Mouse (Mus musculus) monocyte, adult 5-6 weeks (primary cell): Measurements from ENCODE around the gene Ece1. TPM values are rescaled to one million over a fixed set of nuclear protein-coding genes. Genes with fewer than 3 reads are reported as not detected.
"Not testable (repeated sequence)": the region's sequence is repeated elsewhere in the genome, so short reads cannot be mapped to it uniquely, and the experiment has no call there.

Experiments used
- ATAC-seq: fragments of 153-309, 156-312 bp; replicated peaks from 2 replicates; pipeline ENCODE4 v1.8.0; 2017; ENCODE audit warnings: mild to moderate bottlenecking; ENCODE audit not compliant: low TSS enrichment, insufficient number of reproducible peaks, severe bottlenecking, poor library complexity, low FRiP score
- total RNA-seq: library from RNA; stranded (forward); fragments of 200-1000, 200-491, 200-594 nt; gene quantifications from 3 replicates; pipeline ENCODE4 v1.2.3, GENCODE M21; 2017

The Ece1 gene
- total RNA-seq, 1 experiment from 2014 or later: 7.1 TPM

DNA sequence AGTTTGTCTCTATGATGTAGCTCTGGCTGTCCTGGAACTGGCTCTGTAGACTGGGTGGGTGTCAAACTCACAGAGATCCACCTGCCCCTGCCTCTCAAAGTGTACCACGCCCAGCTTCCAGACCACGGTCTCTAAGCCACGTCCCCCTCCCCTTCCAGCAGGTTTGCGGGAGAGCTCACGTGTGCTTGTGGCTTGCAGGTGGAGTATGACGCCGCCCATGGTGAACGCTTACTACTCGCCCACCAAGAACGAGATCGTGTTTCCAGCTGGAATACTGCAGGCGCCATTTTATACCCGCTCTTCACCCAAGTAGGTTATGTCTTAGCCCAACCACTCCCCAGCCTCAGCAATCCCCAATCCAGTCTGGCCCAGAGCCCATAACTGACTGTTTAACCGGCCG is 94.2 kb downstream of the Ece1 start:
- ATAC-seq: no peak

DNA sequence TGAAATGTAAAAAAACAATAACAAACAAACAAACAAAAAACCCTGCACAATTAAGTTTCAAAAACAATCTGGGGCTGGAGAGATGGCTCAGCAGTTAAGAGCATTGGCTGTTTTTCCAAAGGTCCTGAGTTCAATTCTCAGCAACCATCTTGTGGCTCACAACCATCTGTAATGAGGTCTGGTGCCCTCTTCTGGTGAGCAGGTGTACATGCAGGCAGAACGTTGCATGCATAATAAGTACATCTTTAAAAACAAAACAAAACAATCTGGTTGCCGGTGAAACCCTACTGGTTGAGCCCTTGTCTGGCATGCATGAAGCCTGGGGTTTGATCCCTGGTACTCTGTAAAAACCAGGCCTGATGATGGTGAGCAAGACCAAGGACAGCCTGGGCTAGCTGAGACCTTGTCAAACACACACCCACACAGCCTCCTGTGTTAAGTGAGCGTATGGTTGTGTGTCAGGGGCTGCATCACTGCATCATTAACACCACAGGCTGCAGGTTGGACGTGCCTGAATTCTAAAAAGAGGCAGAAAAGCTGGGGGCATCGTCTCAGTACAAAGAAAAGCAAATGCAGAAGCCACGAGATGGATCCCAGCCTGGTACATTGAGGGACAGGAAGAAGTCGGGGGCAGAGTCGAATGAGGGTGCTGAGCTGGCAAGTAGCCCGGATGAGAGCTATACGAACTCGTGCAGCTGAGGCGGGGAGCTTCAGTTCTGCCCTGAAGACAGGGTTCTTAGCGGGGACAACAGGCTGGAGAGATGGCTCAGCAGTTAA is 98.0 kb downstream of the Ece1 start:
- no peak for ATAC-seq

DNA sequence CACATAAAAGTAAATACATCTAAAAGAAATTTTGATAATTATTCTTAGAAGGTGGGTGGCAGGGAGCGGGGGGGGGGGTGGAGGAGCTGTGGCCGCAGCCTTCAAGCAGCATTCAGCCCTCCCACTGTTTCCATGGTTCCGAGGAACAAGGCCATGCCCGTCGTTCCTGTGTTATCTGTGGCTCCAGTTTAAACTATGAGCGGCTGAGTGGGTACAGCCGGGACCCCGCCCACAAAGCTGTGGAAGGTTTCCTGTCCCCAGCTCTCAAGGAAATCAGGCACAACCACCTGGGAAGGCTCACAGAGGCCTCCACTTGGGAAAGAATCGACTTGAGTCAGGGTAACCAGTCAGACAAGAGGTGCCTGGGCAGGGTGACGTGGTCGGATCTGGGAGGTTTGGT is 98.7 kb downstream of the Ece1 start:
- no peak for ATAC-seq

DNA sequence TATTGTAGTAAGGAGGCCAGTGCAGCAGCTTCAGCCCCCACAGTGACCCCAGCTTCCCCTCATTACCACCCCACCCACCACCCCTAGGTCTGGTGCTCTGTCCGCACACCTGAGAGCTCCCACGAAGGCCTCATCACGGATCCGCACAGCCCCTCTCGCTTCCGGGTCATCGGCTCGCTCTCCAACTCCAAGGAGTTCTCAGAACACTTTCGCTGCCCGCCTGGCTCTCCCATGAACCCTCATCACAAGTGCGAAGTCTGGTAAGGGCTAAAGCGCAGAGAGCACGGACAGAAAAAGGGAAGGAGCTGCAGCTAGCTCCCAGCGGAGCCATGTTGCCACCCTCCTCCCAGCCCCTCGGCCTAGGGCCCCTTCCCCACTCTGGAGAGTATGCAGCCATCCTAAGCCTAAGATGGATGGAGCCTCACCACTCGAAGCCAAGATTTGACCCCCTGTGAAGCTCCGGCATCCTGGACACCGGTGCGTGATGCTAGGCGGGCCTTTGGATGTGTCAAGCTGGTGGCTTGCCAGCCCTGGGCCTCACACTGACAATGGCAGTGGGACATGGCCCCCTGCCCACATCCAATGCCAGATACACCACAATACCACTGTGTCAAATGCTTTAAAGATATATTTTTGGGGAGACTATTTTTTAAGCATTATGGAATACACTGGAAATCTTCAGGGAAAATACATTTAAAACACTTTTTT is 100.8 kb downstream of the Ece1 start:
- no peak for ATAC-seq

- no peak for ATAC-seq
Observed at GRCm38 (mm10) chr4:137963431-137963830, 101.4 kb downstream of the Ece1 start.

- ATAC-seq: 0 out of 2 replicates have a peak, but pooled peaks have one; percentile 44
Observed at GRCm38 (mm10) chr4:137963881-137964584, 102.0 kb downstream of the Ece1 start.

DNA sequence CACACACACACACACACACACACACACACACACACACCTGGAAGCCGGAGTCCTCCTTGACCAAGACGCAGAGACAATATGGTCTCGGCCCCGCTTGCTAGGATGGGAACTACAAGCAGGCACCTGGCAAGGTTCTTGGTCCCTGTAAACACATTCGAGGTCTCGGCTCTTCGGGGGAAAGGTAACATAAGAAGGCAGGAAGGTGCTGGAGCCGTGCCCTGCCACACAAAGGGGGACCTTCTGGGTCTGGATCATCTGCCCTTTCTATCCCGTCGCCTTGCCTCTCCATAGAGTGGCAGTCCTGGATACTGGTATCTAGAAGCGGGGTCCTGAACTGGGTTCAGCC is 102.5 kb downstream of the Ece1 start:
- no peak for ATAC-seq

DNA sequence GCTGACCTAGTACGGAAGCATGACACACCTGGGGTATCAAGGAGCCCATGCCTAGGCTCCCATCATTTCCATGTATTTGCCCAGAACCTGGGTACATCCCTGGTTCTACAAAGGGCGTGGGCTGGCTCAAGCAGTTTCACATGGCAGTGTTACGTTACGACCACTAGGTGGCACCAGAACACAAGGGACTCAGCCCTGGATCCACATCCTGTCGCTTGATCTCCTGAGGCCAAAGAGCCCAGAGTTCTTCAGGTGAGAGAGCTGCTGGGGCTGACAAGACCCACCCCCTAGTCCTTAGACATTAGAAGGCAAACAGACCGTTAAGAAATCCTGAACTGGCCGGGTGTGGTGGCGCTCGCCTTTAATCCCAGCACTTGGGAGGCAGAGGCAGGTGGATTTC is 106.2 kb downstream of the Ece1 start:
- peak; percentile 93 for ATAC-seq

DNA sequence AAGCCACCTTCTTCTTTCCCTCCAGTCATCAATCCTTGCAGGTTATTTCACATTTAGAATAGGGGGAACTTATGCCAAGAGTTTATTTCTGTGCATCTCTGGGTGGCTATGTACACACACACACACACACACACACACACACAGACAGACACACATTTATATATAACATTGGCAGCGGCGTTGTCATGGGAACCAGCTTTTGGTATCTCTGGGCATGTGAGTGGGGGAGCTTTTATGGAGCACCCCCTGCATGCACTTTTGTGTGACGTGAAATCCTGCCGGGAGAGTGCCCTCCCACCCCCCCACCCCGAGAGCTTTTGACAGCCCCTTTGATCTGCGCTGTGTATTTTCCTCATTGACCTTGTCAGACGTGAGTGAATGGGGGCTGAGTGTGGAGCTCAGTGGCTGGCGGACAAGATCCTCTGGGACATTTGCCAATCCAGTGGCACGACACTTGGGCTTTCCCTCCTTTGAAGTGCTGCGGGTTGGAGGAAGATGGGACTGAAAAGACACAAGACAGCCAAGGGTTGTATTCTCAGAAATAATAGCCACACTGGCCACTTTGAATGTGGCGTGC is 108.7 kb downstream of the Ece1 start:
- not testable (repeated sequence) for ATAC-seq

GRCm38 (mm10) chr4:137974856-137975432 is 112.9 kb downstream of the Ece1 start:
- ATAC-seq: not testable (repeated sequence)

GRCm38 (mm10) chr4:137979066-137979644 is 117.1 kb downstream of the Ece1 start:
- ATAC-seq: not testable (repeated sequence)

DNA sequence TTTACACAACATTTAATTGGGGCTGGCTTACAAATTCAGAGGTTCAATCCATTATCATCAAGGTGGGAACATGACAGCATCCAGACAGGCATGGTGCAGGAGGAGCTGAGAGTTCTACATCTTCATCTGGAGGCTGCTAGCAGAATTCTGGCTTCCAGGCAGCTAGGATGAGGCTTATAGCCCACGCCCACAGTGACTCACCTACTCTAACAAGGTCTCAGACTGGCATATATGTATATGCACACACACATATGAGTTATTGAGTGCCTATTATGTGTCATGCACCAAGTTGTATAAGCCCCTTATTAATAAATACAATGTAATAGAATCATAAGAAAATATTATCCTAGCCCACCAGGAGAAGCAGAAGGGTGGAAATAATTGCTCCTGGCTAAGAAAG is 120.8 kb downstream of the Ece1 start:
- ATAC-seq: no peak

DNA sequence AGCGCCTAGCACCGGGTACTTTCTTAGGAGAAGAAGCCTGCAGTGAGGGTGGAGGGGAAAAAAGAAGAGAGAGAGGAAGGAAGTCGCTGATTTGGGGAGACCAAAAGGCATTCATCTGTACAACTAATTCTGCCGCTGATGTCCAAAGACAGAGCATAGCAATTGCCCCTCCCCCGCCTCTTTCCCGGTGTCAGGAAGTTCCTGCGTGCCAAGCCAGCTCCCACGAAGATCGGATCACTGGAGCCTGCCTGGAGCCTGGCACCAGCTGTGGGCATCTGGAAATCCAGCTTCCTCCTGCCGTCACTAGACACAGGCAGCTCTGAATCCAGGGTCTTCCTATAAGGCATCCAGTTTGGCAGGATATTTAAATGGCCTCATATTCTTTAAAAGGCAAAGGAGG is 122.2 kb downstream of the Ece1 start:
- ATAC-seq: no peak

DNA sequence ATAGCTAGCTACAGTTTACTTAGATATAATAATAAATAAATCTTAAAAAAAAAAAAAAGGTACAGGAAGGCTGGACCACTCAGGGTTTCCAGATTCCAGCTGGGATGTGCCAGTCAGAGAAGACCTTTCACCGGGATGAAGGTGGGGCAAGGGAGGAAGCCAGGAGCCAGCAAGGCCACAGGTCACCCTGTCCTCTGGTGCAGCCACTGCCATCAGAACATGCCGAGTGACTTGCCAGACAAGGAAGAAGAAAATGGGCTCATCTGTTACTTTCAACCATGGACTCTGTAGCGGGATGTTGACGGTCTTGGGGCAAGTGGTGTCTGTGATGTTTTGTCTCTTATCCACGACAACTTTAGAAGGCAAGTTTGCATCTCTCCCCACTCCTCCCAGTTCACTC is 122.7 kb downstream of the Ece1 start:
- no peak for ATAC-seq

DNA sequence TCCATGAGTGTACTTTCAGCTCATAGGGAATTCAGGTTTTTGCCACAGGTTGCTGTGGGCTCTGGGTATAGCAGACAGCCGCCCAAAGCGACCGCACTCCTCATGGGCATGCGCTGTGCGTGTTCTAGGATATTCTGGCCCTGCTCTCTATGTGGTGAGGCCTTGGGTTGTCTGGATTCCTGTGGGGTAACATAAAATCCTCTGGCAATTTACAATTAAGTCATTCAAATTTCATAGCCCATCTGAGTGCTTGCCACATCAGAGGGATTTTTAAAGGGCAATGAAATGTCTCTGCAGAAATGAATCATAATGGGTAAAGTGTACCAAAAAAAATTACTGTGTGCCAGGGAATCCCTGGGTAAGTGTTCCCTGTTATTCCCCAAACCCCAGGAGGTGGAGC is 127.4 kb downstream of the Ece1 start:
- ATAC-seq: no peak

DNA sequence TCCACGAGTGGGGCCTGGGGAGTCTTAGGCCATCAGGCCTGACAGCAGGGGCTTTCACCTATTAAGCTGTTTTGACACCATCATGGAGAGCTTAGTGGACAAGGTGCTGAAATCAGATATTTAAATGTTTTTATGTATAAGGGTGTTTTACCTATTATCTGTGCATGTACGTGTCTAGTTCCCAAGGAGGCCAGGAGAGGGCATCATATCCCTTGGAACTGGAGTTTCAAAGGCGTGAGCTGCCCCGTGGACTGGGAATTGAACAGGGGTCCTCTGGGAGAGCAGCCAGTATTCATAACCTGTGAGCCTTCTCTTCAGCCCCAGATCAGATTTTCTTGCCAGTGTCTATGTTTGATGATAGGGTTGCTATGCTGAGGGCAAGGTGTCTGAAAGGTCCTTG is 128.4 kb downstream of the Ece1 start:
- no peak for ATAC-seq

GRCm38 (mm10) chr4:137991240-137991639 is 129.2 kb downstream of the Ece1 start:
- no peak for ATAC-seq

DNA sequence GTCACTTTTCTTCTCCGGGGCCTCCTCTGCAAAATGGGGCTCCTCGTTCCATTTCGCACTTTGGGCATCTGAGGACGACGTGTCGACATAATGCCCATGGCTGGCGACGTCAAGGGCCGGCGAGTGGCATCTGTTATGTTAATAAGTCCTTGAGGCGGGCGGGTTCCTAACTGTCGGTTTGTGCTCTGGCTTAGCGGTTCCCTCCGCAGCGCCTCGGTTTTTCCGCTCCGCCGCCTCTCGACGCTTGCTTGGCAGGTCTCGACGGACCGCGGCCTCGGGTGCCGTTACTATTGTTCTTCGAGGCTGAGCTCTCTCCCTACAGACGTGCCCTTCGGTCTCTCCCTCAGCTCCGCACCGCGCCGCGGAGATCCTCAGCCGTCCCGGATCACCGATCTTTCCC is 130.9 kb downstream of the Ece1 start, which contains the start of gene Eif4g3:
Gene Eif4g3 (plus strand): TSS at position 133 of the 400 bp plus-strand sequence.
- ATAC-seq: peak; percentile 18
